Mouse (Mus musculus) cerebellum, postnatal 36 days (tissue): ENCODE measurements at regions not wholly inside any gene's neighbourhood (a gene's known extent, or its start where the extent isn't known, plus 50 kb on each side); places are given as distances from the start of the nearest gene placed in this dataset.

ENCODE experiments used
- DNase-seq, 2 experiments: peaks; one replicate each; pipeline ENCODE4 v3.0.0; 2021 to 2022; ENCODE audit warnings: mixed read lengths in 2 of 2

DNA sequence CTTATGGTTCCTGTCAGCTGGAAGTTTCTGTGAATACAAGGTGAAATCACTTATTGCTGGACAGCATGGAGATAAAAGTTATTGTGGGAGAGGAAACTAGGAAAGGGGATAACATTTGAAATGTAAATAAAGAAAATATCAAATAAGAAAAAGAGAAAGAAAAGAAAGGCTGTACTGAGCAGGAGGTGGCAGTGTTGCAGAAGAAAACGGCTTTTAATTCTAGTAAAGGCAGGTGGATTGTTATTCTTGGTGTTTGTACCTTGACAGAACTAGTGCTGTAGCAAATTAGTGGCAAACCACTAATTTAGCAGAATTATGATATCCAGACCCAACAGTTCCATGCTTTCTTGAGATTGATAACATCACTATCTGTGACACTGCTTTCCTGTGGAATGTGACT, 52.6 kb downstream of the Gm10358 start:
- DNase-seq = no peak

GRCm38 (mm10) chr8:75350141-75350540, 56.2 kb downstream of the Gm10358 start:
- no peak for DNase-seq

DNA sequence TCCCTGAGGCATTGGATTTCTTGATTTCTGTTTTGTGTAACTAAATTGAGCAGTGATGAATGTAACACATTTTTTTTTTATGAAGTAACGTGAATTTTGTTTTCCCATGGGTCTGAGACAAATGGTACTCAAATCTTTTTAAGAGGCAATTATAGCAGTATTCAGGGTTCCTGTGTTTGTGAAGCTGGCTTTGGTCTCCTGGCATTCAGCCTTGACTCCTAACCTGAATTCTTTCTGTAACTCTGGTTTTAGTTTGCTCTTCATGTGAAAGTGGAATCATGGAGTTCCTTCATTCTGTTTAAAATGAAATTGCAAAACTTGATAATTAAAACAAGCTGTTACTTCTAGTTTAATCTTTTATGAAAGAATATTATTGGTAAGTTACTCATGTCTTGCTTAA, 58.3 kb downstream of the Gm10358 start:
- no peak for DNase-seq

DNA sequence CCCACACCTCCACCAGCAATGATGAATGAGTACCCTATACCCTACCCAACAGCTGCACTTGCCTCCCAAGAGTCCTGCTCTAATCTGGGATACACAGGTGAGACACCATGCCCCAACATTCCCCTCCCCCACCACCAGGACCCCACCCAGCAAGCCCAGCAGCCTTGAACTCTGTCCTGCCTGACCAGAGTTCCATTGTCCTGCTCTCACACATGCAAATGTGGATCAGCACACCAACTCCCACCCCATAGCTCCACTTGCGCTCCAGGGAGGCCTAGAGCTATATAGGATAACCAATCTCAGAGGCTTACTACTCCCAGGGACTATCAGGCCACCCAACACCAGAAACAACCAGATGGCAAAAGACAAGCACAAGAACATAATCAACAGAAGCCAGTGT, 85.8 kb downstream of the Gm10358 start:
- DNase-seq = no peak

DNA sequence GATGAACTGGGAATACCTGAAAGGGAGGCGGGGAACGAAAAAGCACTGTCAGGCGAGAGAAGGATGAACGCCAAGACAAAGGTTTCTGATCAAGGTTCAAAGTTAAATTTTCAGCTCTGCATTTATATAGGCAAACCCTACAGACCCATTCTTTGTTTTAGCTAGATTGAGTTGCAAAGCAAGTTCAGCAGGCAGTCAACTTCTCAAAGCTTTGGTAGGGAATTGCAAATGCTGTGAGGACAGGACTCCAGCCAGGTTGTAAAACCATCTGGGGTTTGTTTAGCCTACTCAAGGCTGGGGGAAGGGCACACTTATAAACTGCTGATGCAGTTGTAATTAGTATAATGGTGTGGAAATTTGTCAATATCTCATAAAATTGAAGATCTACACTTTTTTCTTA, 87.9 kb downstream of the Gm10358 start:
- DNase-seq = no peak

DNA sequence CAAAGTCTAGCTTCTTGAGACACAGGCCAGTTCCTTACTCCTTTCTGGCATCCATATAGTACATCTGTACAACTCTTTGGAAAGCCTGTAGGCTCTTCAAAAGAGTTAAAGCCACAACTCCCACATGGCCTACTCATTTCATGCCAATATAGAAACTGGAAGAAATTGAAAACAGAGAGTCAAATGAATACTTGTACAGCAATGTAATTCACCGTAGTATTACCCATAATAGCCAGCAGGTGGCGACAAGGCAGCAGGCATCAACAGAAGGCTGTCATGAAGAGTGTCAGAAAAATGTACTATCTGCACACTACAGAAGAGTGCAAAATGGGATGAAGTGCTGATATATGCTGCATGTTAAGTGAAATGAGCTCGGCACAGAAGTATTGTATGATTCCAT, 90.5 kb downstream of the Gm10358 start:
- DNase-seq = peak; percentile 11 to 43

- DNase-seq = no peak
These were observed 95.7 kb downstream of the Rasd2 start for GRCm38 (mm10) chr8:75309463-75309862.

DNA sequence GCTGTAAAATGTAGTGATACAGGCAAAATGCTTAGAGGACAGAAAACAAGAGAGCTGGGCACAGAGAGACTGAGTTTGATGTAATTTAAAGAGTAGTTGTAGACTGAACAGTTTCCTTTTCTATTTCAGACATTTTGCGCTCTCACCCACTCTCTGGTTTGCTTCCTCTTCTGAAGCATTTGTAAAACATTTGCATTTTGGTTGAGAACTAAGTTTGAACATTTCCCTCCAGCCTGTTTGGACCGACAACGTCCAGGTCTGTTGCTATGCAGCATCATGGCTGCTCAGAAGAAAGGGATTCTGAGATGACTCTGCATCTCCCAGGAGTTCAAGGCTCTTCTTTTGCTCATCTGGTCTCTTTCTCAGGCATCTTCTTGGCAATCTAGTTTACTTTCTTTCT, 78.2 kb downstream of the Rasd2 start:
- DNase-seq = no peak

DNA sequence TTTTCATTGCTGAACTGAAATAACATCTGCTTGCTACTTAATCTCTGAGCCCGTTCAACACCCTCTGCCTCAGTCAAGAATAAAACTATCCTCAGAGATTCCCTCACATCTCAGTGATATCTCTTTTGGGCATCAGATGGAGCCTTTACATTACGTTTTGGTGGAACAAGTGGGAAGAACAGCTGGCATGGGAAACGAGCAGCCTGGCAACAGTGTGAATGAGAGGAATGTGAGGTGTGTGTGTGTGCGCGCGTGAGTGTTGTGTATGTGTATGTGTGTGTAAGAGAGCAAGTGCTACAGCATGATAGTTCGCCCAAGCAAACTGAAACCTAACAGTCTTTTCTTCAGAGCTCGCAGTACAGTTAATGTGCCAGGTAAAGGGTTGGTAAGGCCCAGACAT, 76.2 kb downstream of the Rasd2 start:
- DNase-seq = no peak
